Mouse (Mus musculus) embryonic facial prominence, embryonic 11.5 days (tissue): Measurements from ENCODE around the gene Tecpr1. TPM values are rescaled to one million over a fixed set of nuclear protein-coding genes. Genes with fewer than 3 reads are reported as not detected.

Experiments used
- ATAC-seq: fragments of 200-750 bp; cut with Nextera tagmentation; replicated peaks from 2 replicates; pipeline ENCODE4 v1.8.0; 2017; ENCODE audit warnings: low read depth; ENCODE audit not compliant: insufficient number of reproducible peaks, low FRiP score, low TSS enrichment
- DNase-seq: peaks from one replicate; pipeline ENCODE4 v3.0.0-alpha.2; 2015; ENCODE audit warnings: low spot score
- H3K27ac ChIP-seq: fragments of 300-500 bp; sonication (generic); replicated peaks from 2 replicates; pipeline ENCODE4 v1.5.1; 2014; ENCODE audit warnings: mild to moderate bottlenecking, low read depth, low read length, control low read depth
- H3K27me3 ChIP-seq: fragments of 300-500 bp; sonication (generic); 2 replicates; pipeline ENCODE4 v1.6.1; 2014; ENCODE audit warnings: mild to moderate bottlenecking, low read length, moderate library complexity, mixed read lengths; ENCODE audit not compliant: control insufficient read depth, insufficient read depth
- H3K36me3 ChIP-seq: fragments of 300-500 bp; sonication (generic); replicated peaks from 2 replicates; pipeline ENCODE4 v1.6.1; 2014; ENCODE audit warnings: low read depth, mild to moderate bottlenecking, low read length, moderate library complexity, mixed read lengths; ENCODE audit not compliant: control insufficient read depth, insufficient read depth
- H3K4me1 ChIP-seq: fragments of 300-500 bp; sonication (generic); 2 replicates; pipeline ENCODE4 v1.6.1; 2014; ENCODE audit warnings: low read length, mixed read lengths; ENCODE audit not compliant: control insufficient read depth, insufficient read depth
- H3K4me2 ChIP-seq: fragments of 300-500 bp; sonication (generic); 2 replicates; pipeline ENCODE4 v1.6.1; 2014; ENCODE audit warnings: low read depth, mild to moderate bottlenecking, control low read depth, low read length, moderate library complexity
- H3K4me3 ChIP-seq: fragments of 300-500 bp; sonication (generic); 2 replicates; pipeline ENCODE4 v1.5.1; 2014; ENCODE audit warnings: low read depth, low read length, control low read depth
- H3K9ac ChIP-seq: fragments of 300-500 bp; sonication (generic); replicated peaks from 2 replicates; pipeline ENCODE4 v1.6.1; 2014; ENCODE audit warnings: mild to moderate bottlenecking, control low read depth, low read length
- H3K9me3 ChIP-seq: fragments of 300-500 bp; sonication (generic); replicated peaks from 2 replicates; pipeline ENCODE4 v1.6.1; 2016; ENCODE audit warnings: mild to moderate bottlenecking, low read length, inconsistent platforms, mixed read lengths; ENCODE audit not compliant: control insufficient read depth
- WGBS: fragments of 180-500 bp; shearing (Covaris S2); extraction: QIAGEN DNeasy Blood & Tissue Kit; methylation state at CpG from one replicate; pipeline ENCODE4 v1.1.7; 2014; 5-methylcytosine and 5-hydroxymethylcytosine counted together
- polyA plus RNA-seq: library from polyadenylated mRNA; unstranded; fragments of >200 nt; fragmentation: Nextera tagmentation; extraction: Ambion mirVana; gene quantifications from 2 replicates; pipeline ENCODE4 v1.2.1, GENCODE M21; 2014

Tecpr1 gene
- polyA plus RNA-seq, 1 experiment from 2014 or later, result 8.0 TPM

DNA sequence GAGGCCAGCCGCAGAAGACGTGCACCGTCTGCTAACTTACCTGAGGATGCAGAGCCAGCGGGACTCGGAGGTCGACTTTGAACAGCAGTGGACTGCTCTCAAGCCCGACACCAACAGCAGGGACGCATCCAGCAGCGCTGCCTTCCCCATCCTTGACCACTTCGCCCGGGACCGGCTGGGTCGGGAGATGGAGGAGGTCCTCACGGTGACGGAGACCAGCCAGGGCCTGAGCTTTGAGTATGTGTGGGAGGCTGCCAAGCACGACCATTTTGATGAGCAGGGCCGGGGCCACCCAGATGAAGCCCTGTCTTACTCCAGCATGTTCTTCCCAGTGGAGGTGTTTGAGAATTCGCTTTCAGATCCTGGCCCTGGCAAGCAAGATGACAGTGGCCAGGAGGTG lies 49.8 kb downstream of the Tecpr1 start:
- Histone ChIP-seq H3K9ac (no peak overlapping the region), H3K27ac (no peak overlapping the region), H3K27me3 (no peaks in the 10 kb centered on the region), H3K4me2 (no peak overlapping the region), H3K9me3 (no peaks in the 10 kb centered on the region), H3K36me3 (peaks cover 6% of the 10 kb centered on the region), H3K4me1 (no peaks in the 10 kb centered on the region), H3K4me3 (no peak overlapping the region)
- ATAC-seq (no peak), DNase-seq (no peak)
- WGBS, result 92% methylated on average over 18 of the region's 18 CpGs

DNA sequence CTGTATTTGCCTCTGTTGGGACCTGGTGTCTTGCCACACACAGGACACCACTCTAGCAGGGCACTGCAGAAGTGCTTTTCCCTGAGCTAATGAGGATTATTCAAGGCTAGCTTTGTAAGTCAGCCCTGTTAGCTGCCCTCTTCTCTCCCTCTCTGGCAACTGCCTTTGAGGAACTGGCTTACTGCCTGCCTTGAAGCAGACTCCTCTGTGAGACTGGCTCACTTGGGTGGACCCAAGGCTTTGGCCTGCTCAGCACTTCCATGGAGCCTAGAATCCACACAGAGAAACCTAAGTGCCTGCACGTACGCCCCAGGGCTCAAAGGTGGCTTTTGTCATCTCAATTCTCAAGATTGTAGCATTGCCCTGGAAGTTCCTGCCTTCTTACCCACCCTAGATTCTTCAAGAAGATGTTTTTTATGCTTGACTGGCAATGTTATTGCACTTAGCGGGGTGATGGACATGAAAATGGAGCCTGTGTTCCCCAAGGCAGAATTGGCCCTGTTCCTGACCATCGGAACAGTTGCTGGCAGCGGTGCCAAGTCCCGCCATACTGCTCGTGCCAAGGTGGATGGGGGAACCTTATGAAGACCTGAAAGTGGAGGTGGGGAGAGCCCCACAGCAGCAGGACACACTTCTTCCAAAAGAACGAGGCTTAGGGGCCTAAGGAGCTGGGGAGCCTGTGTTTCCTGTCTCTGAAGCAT lies 54.0 kb downstream of the Tecpr1 start:
- peaks cover 2% of the 10 kb centered on the region for H3K36me3 ChIP-seq
- no peak overlapping the region for H3K27ac ChIP-seq
- no peaks in the 10 kb centered on the region for H3K9me3 ChIP-seq
- no peaks in the 10 kb centered on the region for H3K27me3 ChIP-seq
- no peak overlapping the region for H3K9ac ChIP-seq
- H3K4me2 ChIP-seq, result no peak overlapping the region
- no peak overlapping the region for H3K4me3 ChIP-seq
- ATAC-seq (no peak), DNase-seq (no peak)
- 88% methylated on average over 8 of the region's 8 CpGs for WGBS
- no peaks in the 10 kb centered on the region for H3K4me1 ChIP-seq

GRCm38 (mm10) chr5:144165756-144166155 lies 57.7 kb downstream of the Tecpr1 start:
- ATAC-seq (no peak), DNase-seq (no peak)
- no peak overlapping the region for H3K4me2 ChIP-seq
- no peaks in the 10 kb centered on the region for H3K27me3 ChIP-seq
- H3K9ac ChIP-seq, result no peak overlapping the region
- no peak overlapping the region for H3K27ac ChIP-seq
- H3K4me1 ChIP-seq, result no peaks in the 10 kb centered on the region
- whole genome bisulfite sequencing, result 89% methylated on average over 3 of the region's 3 CpGs
- H3K36me3 ChIP-seq, result no peaks in the 10 kb centered on the region; the same call in 1 of the 2 replicates
- no peaks in the 10 kb centered on the region for H3K9me3 ChIP-seq
- no peak overlapping the region for H3K4me3 ChIP-seq

DNA sequence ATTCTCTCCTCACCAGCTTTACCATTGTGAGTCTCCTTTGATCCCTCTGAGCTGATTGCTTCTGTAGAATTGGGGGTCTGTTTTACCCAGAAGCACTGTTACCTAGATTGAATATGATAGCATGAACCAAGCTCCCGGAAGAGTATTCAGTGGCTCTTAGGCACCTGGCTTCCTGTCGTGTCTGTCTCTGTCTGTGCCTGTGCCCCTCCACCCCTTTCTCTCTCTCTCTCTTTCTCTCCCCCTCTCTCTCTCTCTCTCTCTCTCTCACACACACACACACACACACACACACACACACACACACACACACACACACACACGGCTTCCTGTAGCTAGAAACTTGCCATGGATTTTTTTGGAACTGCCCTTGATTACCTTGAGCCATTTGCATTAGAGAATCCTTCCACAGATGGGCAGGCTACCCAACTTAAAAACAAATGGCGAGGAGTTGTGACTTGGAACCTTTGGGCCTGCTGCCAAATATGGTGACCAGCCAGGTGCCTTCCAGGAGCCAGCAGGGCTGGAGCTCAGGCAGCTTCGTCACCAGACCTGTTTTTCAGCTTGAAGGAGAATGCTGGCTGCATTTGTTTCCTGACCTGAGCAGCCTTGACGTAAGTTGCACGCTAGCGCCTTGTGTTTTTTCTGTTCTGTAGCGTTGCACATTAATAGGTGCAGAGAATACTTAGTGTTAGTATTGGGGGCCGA lies 60.5 kb downstream of the Tecpr1 start:
- Histone ChIP-seq H3K36me3 (no peaks in the 10 kb centered on the region; the same call in 1 of the 2 replicates), H3K9ac (0 out of 2 replicates have a peak overlapping the region, but pooled peaks have one; percentile 9), H3K4me2 (no peak overlapping the region), H3K27me3 (no peaks in the 10 kb centered on the region), H3K4me1 (no peaks in the 10 kb centered on the region), H3K4me3 (no peak overlapping the region), H3K9me3 (no peaks in the 10 kb centered on the region), H3K27ac (no peak overlapping the region)
- peak; percentile 14 for DNase-seq
- no peak for ATAC-seq
- WGBS, result 79% methylated on average over 10 of the region's 10 CpGs

DNA sequence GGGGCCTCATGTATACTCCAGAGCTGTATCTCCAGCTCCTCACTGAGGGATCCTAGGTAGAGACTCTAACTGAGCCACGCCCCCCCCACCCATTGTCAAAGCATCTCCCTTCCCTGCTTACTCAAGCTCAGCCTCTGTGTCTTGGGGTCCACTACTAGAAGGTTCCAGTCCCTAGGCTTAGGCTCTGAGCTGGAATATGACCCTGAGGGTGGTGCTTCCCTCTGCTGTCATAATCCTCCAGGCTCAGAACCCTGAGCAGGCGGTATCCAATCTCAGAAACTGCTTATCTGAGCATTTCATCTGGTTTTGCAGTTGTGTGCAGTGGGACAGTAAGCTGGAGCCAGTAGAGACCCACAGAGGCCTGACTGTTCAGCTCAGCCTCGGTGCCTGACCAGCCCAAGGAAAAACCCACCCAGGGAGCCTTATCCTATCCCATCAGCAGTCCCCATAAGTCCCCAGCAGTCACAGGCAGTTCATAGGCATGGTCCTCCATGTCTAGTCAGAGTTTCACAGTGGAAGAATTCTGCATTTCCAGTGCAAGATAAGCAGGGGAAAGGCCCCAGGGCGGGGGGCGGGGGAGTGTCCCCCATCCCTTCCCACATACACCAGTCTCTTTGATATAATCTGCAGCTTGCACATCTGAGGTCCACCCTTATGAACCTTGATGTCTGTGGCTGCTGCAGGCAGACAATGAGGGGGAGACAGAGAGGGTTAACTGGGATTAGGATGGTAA lies 61.2 kb downstream of the Tecpr1 start:
- no peak overlapping the region for H3K4me2 ChIP-seq
- no peaks in the 10 kb centered on the region for H3K27me3 ChIP-seq
- 0 out of 2 replicates have a peak overlapping the region, but pooled peaks have one; percentile 9 for H3K9ac ChIP-seq
- DNase-seq (no peak), ATAC-seq (no peak)
- no peak overlapping the region for H3K27ac ChIP-seq
- H3K36me3 ChIP-seq, result no peaks in the 10 kb centered on the region; the same call in 1 of the 2 replicates
- WGBS, result 80% methylated on average over 5 of the region's 5 CpGs
- no peak overlapping the region for H3K4me3 ChIP-seq
- no peaks in the 10 kb centered on the region for H3K9me3 ChIP-seq
- H3K4me1 ChIP-seq, result no peaks in the 10 kb centered on the region

DNA sequence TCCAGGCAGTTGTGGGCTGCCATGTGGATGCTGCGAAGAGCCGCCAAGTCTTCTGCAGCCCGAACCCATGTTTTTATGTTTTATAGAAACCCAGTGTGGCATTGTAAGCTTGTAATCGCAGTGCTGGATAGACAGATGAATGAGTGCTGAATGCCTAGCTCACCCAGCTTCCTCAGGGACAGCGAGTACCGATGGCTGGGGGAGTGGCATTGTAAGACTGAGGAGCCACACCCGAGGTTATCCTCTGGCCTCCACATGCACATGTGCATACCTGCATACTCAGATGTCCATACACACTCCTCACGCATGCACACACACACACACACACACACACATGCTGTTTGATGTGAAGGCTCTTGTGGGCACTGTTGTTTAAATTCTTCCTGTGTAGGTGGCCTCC lies 64.3 kb downstream of the Tecpr1 start:
- Histone ChIP-seq H3K4me3 (no peak overlapping the region), H3K27me3 (no peaks in the 10 kb centered on the region), H3K9ac (no peak overlapping the region), H3K27ac (no peak overlapping the region), H3K36me3 (no peaks in the 10 kb centered on the region; the same call in 1 of the 2 replicates), H3K9me3 (no peaks in the 10 kb centered on the region), H3K4me1 (no peaks in the 10 kb centered on the region), H3K4me2 (no peak overlapping the region)
- WGBS, result 90% methylated on average over 8 of the region's 8 CpGs
- ATAC-seq, result no peak
- no peak for DNase-seq

GRCm38 (mm10) chr5:144158604-144159003 lies 64.8 kb downstream of the Tecpr1 start:
- Histone ChIP-seq H3K27me3 (no peaks in the 10 kb centered on the region), H3K4me3 (no peak overlapping the region), H3K4me1 (no peaks in the 10 kb centered on the region), H3K9ac (no peak overlapping the region), H3K9me3 (no peaks in the 10 kb centered on the region), H3K36me3 (no peaks in the 10 kb centered on the region; the same call in 1 of the 2 replicates), H3K4me2 (no peak overlapping the region), H3K27ac (no peak overlapping the region)
- ATAC-seq (no peak), DNase-seq (peak; percentile 12)
- WGBS, result 40% methylated on average over 4 of the region's 4 CpGs
